Mouse (Mus musculus) liver, adult 2 months (tissue): ENCODE results near the gene Ptpn18. TPM values are rescaled to one million over a fixed set of nuclear protein-coding genes. Genes with fewer than 3 reads are reported as not detected.
"Not testable (repeated sequence)": the region's sequence is repeated elsewhere in the genome, so short reads cannot be mapped to it uniquely, and the experiment has no call there.

Source experiments
- DNase-seq: peaks from one replicate; pipeline ENCODE4 v3.0.0-alpha.2; 2011; ENCODE audit warnings: low read depth, low spot score; ENCODE audit errors: extremely low read depth
- H3K27ac ChIP-seq: fragments of 200-500 bp; replicated peaks from 2 replicates; pipeline ENCODE4 v1.5.1; 2012; ENCODE audit warnings: low read depth, mild to moderate bottlenecking, control low read depth, inconsistent platforms, low read length; ENCODE audit not compliant: insufficient read depth
- H3K27me3 ChIP-seq: fragments of 200-500 bp; 2 replicates; pipeline ENCODE4 v1.6.1; 2012; ENCODE audit warnings: mild to moderate bottlenecking, moderate library complexity, low read length, inconsistent platforms; ENCODE audit not compliant: control insufficient read depth, insufficient read depth
- H3K36me3 ChIP-seq: fragments of 200-500 bp; 2 replicates; pipeline ENCODE4 v1.6.1; 2012; ENCODE audit warnings: low read length, inconsistent platforms; ENCODE audit not compliant: control insufficient read depth, insufficient read depth
- H3K4me1 ChIP-seq: fragments of 200-500 bp; 2 replicates; pipeline ENCODE4 v1.6.1; 2011; ENCODE audit warnings: low read length; ENCODE audit not compliant: control insufficient read depth, insufficient read depth
- H3K4me3 ChIP-seq: fragments of 200-500 bp; 2 replicates; pipeline ENCODE4 v1.5.1; 2011; ENCODE audit warnings: low read depth, mild to moderate bottlenecking, control low read depth, low read length, moderate library complexity; ENCODE audit not compliant: insufficient read depth
- H3K79me2 ChIP-seq: fragments of 200-500 bp; 2 replicates; pipeline ENCODE4 v1.6.1; 2012; ENCODE audit warnings: inconsistent platforms, mild to moderate bottlenecking, low read length, moderate library complexity; ENCODE audit not compliant: control insufficient read depth, insufficient read depth
- H3K9ac ChIP-seq: fragments of 200-500 bp; 2 replicates; pipeline ENCODE4 v1.6.1; 2012; ENCODE audit warnings: low read depth, mild to moderate bottlenecking, control low read depth, inconsistent platforms, low read length
- CTCF ChIP-seq: fragments of 200-500 bp; IDR thresholded peaks from 2 replicates; pipeline ENCODE4 v1.5.1; 2011; ENCODE audit warnings: low read depth, low read length, control low read depth
- POLR2A ChIP-seq: fragments of 200-500 bp; IDR thresholded peaks from 2 replicates; pipeline ENCODE4 v1.6.1; 2011; ENCODE audit warnings: low read length, control low read depth; ENCODE audit not compliant: insufficient read depth; ENCODE audit errors: extremely low read depth
- WGBS: fragments of 180-500 bp; shearing (Covaris S2); methylation state at CpG from one replicate; pipeline ENCODE4 v1.1.7; 2018; 5-methylcytosine and 5-hydroxymethylcytosine counted together
- polyA plus RNA-seq: library from polyadenylated mRNA; depleted of rRNA; stranded (reverse); fragments of >200 nt; gene quantifications from 2 replicates; pipeline ENCODE4 v1.2.3, GENCODE M21; 2012
- total RNA-seq: library from RNA; depleted of rRNA; stranded (reverse); fragments of >200 nt; gene quantifications from 2 replicates; pipeline ENCODE4 v1.2.3, GENCODE M21; 2014

The Ptpn18 gene
- total and polyA plus RNA-seq, 2 experiments, result 9.6 to 25.4 TPM

DNA sequence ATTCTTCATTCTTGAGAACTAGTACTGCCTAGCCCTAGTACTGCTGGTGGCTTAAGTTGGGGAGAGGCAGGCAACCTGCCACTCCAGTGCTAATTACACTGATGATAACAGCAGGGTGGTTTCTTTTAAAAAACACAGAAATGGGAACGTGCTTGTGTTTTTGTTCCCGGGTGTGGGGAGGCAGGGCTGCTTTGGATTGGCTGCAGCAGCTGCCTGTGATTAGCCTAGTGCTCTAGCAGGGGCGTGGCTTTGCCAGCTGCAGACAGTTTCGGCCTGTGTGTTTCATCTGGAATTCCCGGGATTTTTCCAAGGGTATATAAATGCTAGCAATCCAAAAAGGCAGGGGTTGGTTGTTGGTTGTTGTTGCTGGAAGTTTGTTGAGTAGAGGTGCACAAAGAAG, 57.0 kb downstream of the Ptpn18 start:
- WGBS, result 24% methylated on average over 5 of the region's 5 CpGs
- H3K36me3 ChIP-seq, result no peaks in the 10 kb centered on the region

GRCm38 (mm10) chr1:34517297-34517696, 57.7 kb downstream of the Ptpn18 start:
- not testable (repeated sequence) for H3K4me1 ChIP-seq, H3K36me3 ChIP-seq, H3K27me3 ChIP-seq, H3K79me2 ChIP-seq, DNase-seq, H3K9ac ChIP-seq, H3K4me3 ChIP-seq, H3K27ac ChIP-seq
- 23% methylated on average over 6 of the region's 6 CpGs for WGBS

More for the DNA sequence above, 57.0 kb downstream of the Ptpn18 start:
- Histone ChIP-seq H3K79me2 (no peaks in the 10 kb centered on the region), H3K27ac (no peak overlapping the region), H3K27me3 (no peaks in the 10 kb centered on the region), H3K9ac (no peak overlapping the region), H3K4me3 (no peak overlapping the region), H3K4me1 (no peaks in the 10 kb centered on the region)
- DNase-seq, result no peak
- TF ChIP-seq CTCF, result no peak
- TF ChIP-seq POLR2A, result no peak

GRCm38 (mm10) chr1:34517797-34518196, 58.2 kb downstream of the Ptpn18 start:
- not testable (repeated sequence) for H3K4me1 ChIP-seq, H3K79me2 ChIP-seq, H3K27me3 ChIP-seq, H3K9ac ChIP-seq, H3K4me3 ChIP-seq, H3K27ac ChIP-seq, H3K36me3 ChIP-seq, DNase-seq
- 31% methylated on average over 1 of the region's 1 CpGs for WGBS

DNA sequence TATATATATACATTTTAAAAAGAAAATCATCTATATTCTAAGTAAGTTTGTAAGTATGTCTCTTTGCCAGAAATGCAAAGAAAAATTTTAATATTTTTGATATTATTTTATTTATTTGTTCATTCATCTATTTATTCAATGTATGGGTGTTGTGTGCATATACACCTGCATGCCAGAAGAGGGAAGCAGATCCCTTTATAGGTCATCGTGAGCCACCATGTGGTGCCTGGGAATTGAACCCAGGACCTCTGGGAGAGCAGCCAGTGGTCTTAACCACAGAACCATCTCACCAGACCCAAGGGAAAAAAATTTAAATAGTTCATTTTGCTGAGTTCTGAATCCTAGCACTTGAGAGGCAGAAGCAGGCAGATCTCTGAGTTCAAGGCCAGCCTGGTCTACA, 58.7 kb downstream of the Ptpn18 start:
- Histone ChIP-seq H3K79me2 (no peaks in the 10 kb centered on the region), H3K27ac (no peak overlapping the region), H3K4me1 (no peaks in the 10 kb centered on the region), H3K9ac (no peak overlapping the region), H3K36me3 (no peaks in the 10 kb centered on the region), H3K4me3 (no peak overlapping the region), H3K27me3 (no peaks in the 10 kb centered on the region)
- TF ChIP-seq POLR2A (no peak), CTCF (no peak)
- DNase-seq, result no peak
- WGBS, result 82% methylated on average over 1 of the region's 1 CpGs

GRCm38 (mm10) chr1:34522205-34522849, 62.8 kb downstream of the Ptpn18 start:
- no peak overlapping the region for H3K9ac ChIP-seq
- no peak overlapping the region for H3K27ac ChIP-seq
- no peak for DNase-seq
- no peak overlapping the region for H3K4me3 ChIP-seq
- 58% methylated on average over 6 of the region's 6 CpGs for WGBS
- no peaks in the 10 kb centered on the region for H3K36me3 ChIP-seq
- no peaks in the 10 kb centered on the region for H3K79me2 ChIP-seq
- TF ChIP-seq POLR2A (no peak), CTCF (no peak)
- H3K27me3 ChIP-seq, result no peaks in the 10 kb centered on the region
- no peaks in the 10 kb centered on the region for H3K4me1 ChIP-seq

GRCm38 (mm10) chr1:34522850-34523244, 63.3 kb downstream of the Ptpn18 start:
- Histone ChIP-seq H3K4me3 (no peak overlapping the region), H3K4me1 (no peaks in the 10 kb centered on the region), H3K36me3 (no peaks in the 10 kb centered on the region), H3K27ac (no peak overlapping the region), H3K27me3 (no peaks in the 10 kb centered on the region), H3K79me2 (no peaks in the 10 kb centered on the region), H3K9ac (no peak overlapping the region)
- no peak for TF ChIP-seq POLR2A
- TF ChIP-seq CTCF, result no peak
- no peak for DNase-seq
- WGBS, result 63% methylated on average over 3 of the region's 3 CpGs
